Mouse (Mus musculus): Measurements from ENCODE around the gene Kcnip1.
A peak's percentile ranks its signal among the peaks of the same experiment; 100 is the strongest.

DNA sequence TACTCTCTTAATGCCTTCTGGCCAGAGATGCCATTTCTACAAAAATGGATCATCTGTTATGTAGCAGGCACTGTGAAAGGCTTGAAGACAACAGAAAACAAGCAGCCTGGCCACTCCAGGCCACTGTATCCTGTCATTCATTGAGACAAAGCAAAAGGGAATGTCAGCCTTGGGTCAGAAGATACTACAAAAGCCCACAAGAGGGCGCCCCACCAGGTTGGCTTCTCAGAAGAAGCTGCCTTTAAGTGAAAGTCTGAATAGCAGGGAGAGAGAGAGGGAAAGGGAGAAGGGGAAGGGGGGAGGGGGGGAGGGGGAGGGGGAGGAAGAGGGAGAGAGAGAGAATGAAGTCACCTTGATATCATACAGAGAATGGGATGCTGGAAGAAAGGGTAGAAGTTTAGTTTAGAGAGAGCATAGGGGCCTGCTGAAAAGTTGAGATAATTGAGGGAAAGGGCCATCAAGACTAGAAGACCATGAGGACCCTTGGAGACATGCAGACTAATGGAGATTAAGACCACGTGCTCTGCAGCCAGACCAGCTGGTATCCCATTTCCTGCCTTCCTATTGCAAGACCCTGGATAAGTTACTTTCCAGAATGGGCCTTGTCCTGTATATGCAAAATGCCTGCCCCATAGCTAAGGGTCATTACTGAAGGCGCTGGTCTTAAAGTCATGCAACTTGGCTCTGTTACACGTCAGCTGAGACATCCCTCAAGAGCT is 48.7 kb downstream of the Kcnip1 start:
- TF ChIP-seq POLR2A (IDR thresholded peaks at IDR 0.05; ENCODE audit: low read depth, low read length): no peak
- TF ChIP-seq CTCF (IDR thresholded peaks at IDR 0.05; ENCODE audit: extremely low read depth, insufficient read depth, insufficient read length, insufficient replicate concordance): peak; percentile 39; the same call in 1 of the 2 replicates
